Mouse (Mus musculus) T-helper 17 cell (primary cell): ENCODE measurements at regions not wholly inside any gene's neighbourhood (a gene's known extent, or its start where the extent isn't known, plus 50 kb on each side); places are given as distances from the start of the nearest gene placed in this dataset.

Source experiments
- in situ Hi-C, 2 experiments: fragments of 300-600 bp; cut with MboI, MseI; formaldehyde crosslinking; loops; 1 replicate in 1 of 2; 2 replicates in 1 of 2; pipeline ENCODE4 v1.15.1; 2025; ENCODE audit warnings: high pct_unique_total_duplicates in 2 of 2

GRCm38 (mm10) chr1:64300951-64301529 is 179.0 kb upstream of the Klf7 start:
- in situ Hi-C loops, result loop anchor here in 1 of 2 experiments (10.0 kb wide), 1 partner anchor 166 kb away; no protein-coding TSS in a partner anchor

GRCm38 (mm10) chr1:64298950-64299349 is 176.9 kb upstream of the Klf7 start:
- in situ Hi-C loops, result no loop called here

- in situ Hi-C loops, result no loop called here
Observed at GRCm38 (mm10) chr1:64298188-64298587, 176.1 kb upstream of the Klf7 start.

- in situ Hi-C loops, result no loop called here
Observed at GRCm38 (mm10) chr1:64297343-64297742, 175.3 kb upstream of the Klf7 start.

GRCm38 (mm10) chr1:64295512-64295945 is 173.4 kb upstream of the Klf7 start:
- in situ Hi-C loops, result no loop called here

GRCm38 (mm10) chr1:64295051-64295450 is 173.0 kb upstream of the Klf7 start:
- in situ Hi-C loops, result no loop called here

- in situ Hi-C loops, result loop anchor here in 1 of 2 experiments (10.0 kb wide), 1 partner anchor 56 kb away; no protein-coding TSS in a partner anchor
Observed at GRCm38 (mm10) chr1:64288812-64289447, 166.8 kb upstream of the Klf7 start.

- in situ Hi-C loops, result loop anchor here in 1 of 2 experiments (10.0 kb wide), 1 partner anchor 58 kb away; no protein-coding TSS in a partner anchor
Observed at GRCm38 (mm10) chr1:64287068-64287467, 165.0 kb upstream of the Klf7 start.

- in situ Hi-C loops, result loop anchor here in 1 of 2 experiments (10.0 kb wide), 1 partner anchor 60 kb away; no protein-coding TSS in a partner anchor
Observed at GRCm38 (mm10) chr1:64284656-64285055, 162.6 kb upstream of the Klf7 start.

GRCm38 (mm10) chr1:64275865-64276264 is 153.8 kb upstream of the Klf7 start:
- in situ Hi-C loops, result no loop called here

- in situ Hi-C loops, result no loop called here
Observed at GRCm38 (mm10) chr1:64275086-64275802, 153.2 kb upstream of the Klf7 start.

- in situ Hi-C loops, result no loop called here
Observed at GRCm38 (mm10) chr1:64257237-64257636, 135.2 kb upstream of the Klf7 start.

- in situ Hi-C loops, result no loop called here
Observed at GRCm38 (mm10) chr1:64255554-64256295, 133.6 kb upstream of the Klf7 start.

GRCm38 (mm10) chr1:64254673-64255072 is 132.6 kb upstream of the Klf7 start:
- in situ Hi-C loops, result no loop called here

GRCm38 (mm10) chr1:64253996-64254395 is 131.9 kb upstream of the Klf7 start:
- in situ Hi-C loops, result no loop called here

- in situ Hi-C loops, result no loop called here
Observed at GRCm38 (mm10) chr1:64242401-64242800, 120.3 kb upstream of the Klf7 start.

GRCm38 (mm10) chr1:64229654-64230053 is 107.6 kb upstream of the Klf7 start:
- in situ Hi-C loops, result no loop called here

GRCm38 (mm10) chr1:64226001-64226918 is 104.2 kb upstream of the Klf7 start:
- in situ Hi-C loops, result no loop called here

- in situ Hi-C loops, result no loop called here
Observed at GRCm38 (mm10) chr1:64223779-64224687, 102.0 kb upstream of the Klf7 start.

GRCm38 (mm10) chr1:64222475-64222874 is 100.4 kb upstream of the Klf7 start:
- in situ Hi-C loops, result no loop called here
